Mouse (Mus musculus) activated CD4-positive, CD25-positive, alpha-beta regulatory T cell, adult 4 months (primary cell): ENCODE data around the gene Lix1l. TPM values are rescaled to one million over a fixed set of nuclear protein-coding genes. Genes with fewer than 3 reads are reported as not detected.
"Not testable (repeated sequence)": the region's sequence is repeated elsewhere in the genome, so short reads cannot be mapped to it uniquely, and the experiment has no call there.

Experiments used
- ATAC-seq: one replicate; pipeline ENCODE4 v1.8.0; 2017
- polyA plus RNA-seq, 2 experiments: library from polyadenylated mRNA; unstranded; fragments of 100-300 nt; shearing (Covaris generic); gene quantifications; one replicate each; pipeline ENCODE4 v1.2.1; 2017

The Lix1l gene
- polyA plus RNA-seq, 2 experiments from 2014 or later: 0.09 to 0.14 TPM

DNA sequence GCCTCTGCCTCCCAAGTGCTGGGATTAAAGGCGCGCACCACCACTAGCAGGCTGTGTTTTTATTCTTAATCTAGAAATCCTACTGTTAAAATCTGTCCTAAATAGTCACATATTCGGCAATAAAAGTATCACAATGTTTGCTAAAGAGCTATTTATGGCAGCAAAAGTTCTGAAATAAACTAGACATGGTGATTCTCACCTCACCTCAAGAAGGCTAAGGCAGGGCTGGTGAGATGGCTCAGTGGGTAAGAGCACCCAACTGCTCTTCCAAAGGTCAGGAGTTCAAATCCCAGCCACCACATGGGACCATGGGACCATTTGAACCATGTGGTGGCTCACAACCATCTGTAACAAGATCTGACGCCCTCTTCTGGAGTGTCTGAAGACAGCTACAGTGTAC, 10.3 kb upstream of the Lix1l start:
- no peak for ATAC-seq

DNA sequence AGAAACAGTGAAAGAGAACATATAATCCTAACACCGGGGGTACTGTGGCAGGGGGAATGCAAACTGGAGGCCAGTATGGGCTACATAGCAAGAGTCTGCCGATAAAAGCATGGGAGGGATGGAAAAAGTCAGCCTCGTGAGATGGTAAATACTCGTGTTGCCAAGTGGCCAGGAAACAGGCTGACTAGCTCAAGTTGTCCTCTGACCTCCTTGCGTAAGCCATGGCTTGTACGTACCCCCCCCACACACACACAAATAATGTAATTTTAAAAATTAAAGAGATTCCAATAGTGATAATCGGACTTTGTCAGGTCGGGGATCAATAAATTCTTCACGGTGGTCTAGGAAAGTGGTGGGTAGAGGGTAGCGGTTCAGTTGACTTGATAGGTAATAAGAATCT, 7.6 kb upstream of the Lix1l start:
- no peak for ATAC-seq

DNA sequence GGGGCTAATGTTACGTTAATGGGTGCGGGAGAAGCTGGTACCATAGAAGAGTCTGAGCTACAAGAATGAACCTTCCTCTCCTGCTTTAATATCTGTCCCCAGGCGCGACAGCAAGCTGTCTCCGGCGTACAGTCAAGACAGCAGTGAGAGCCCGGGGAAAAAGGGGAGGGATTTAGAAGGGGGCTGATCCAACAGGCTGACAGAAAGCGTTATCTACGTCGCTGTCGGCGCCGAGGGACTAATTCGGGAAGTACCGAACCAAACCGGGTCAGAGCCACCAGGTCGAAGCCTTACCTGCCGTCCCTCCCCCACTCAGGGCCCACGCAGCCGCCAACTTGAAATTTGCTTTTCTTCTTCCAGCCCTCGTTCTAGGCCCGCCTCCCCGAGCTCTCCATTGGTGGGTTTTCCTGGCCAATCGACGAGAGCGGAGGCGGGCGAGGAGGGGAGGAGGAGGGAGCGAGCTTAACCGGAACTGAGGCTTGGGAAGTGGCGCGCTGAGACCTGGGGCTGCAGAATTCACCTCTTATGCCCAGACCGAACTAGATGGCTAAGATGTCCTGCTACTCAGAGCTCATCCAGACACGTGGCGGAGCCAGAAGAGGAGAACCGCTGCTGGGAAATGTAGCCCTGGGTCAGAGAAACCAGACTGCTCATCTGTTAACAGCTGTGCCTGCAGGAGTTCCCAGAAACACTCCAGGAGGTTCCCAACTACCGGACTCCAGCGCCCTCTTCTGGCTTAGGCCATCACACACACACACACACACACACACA, 7.0 kb upstream of the Lix1l start, which contains the start of gene Polr3gl:
Gene Polr3gl, minus strand, starts transcription at position 392 of the 771 bp plus-strand sequence.
- peak; percentile 92 for ATAC-seq

GRCm38 (mm10) chr3:96594851-96595250, 6.1 kb upstream of the Lix1l start:
- no peak for ATAC-seq

GRCm38 (mm10) chr3:96595661-96596060, 5.3 kb upstream of the Lix1l start:
- no peak for ATAC-seq

DNA sequence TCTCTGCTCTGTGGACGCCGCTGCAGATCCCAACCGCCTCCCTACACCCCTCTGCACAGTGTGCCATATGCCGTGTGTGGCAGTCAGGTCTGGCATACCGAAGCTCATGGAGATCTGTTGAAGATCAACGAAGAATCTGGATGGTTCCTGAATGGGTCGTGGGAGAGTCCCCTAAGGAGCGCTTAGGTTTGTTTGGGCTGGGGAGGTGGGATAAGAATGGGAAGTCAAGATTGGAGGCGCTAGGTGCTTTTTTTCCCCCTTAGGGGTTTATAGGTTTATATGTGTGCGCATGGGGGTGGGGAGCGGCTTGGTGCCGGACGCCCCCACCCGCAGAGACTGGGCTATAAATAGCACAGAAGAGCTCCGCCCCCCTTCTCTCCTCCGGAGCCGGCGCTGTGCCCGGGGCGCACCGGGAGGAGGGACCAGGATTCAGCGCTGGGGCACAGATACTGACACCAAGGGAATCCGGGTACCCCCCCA, 4.7 kb upstream of the Lix1l start, which contains the start of gene Ankrd34a:
Gene Ankrd34a, plus strand, starts transcription at position 409 of the 480 bp plus-strand sequence.
- no peak for ATAC-seq

DNA sequence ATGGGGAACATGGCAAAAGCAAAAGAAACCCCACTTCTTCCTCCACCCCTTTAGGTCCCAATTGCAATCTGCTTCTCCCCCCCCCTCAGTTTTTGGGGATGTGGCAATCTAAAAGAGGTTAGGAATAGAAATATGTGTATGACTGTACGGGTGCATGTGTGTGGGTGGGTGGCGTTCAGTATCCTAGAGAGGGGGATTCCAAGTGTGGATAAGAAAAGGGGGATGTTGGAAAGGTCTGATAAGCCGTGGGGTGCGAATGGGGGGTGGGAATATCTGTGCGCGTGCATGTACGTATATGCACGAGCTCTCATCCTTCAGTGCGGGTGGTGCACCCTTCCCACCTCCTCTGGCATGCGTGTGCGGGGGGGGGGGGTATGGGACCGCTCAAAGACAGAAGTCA, 4.1 kb upstream of the Lix1l start:
- ATAC-seq: no peak

- ATAC-seq: no peak
Measured at GRCm38 (mm10) chr3:96597435-96597891, 3.5 kb upstream of the Lix1l start.

GRCm38 (mm10) chr3:96598156-96599068, 2.5 kb upstream of the Lix1l start:
- ATAC-seq: no peak

- no peak for ATAC-seq
Measured at GRCm38 (mm10) chr3:96599069-96599393, 1.9 kb upstream of the Lix1l start.

DNA sequence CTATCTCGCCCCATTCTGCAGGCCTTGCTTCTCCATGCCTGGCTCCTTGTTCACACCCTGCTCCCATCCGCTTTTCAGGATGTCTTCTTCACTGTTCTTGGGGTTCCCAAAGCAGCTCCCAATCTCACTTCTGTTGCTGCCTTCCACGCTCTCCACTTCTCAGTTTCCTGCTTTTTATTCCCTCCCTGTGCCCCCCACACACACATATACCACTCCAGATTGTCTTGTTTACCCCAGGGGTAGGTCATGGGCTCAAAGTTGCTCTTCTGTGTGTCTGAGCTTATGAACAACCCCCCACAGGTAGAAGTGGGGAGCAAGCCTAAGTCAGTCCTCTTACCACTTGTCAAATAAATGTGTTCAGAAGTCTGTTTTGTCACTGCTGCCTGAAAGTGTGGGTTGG, 1.5 kb upstream of the Lix1l start:
- no peak for ATAC-seq

DNA sequence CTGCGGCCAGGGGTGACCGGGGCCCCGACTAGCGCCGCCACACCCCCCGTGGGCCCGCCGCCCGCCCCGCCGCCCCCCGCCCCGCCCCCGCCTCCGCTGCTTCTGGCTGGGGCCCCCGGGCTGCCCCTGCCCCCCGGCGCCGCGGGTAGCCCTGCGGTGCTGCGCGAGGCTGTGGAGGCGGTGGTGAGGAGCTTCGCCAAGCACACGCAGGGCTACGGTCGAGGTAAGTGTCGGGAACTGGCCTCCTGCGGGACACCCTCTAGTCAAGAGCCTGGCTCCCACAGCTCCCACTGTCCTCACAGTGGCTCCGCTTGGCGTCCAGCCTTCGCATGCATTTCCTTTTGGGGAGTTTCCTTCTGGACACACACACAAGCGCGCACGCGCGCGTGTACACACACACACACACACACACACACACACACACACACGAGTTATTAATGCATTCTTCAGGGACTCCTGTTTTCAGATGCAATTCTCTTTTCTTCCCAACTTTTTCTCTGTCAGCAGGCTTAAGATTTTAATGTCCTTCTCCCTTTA, 370 bp downstream of the Lix1l start:
- ATAC-seq: no peak

DNA sequence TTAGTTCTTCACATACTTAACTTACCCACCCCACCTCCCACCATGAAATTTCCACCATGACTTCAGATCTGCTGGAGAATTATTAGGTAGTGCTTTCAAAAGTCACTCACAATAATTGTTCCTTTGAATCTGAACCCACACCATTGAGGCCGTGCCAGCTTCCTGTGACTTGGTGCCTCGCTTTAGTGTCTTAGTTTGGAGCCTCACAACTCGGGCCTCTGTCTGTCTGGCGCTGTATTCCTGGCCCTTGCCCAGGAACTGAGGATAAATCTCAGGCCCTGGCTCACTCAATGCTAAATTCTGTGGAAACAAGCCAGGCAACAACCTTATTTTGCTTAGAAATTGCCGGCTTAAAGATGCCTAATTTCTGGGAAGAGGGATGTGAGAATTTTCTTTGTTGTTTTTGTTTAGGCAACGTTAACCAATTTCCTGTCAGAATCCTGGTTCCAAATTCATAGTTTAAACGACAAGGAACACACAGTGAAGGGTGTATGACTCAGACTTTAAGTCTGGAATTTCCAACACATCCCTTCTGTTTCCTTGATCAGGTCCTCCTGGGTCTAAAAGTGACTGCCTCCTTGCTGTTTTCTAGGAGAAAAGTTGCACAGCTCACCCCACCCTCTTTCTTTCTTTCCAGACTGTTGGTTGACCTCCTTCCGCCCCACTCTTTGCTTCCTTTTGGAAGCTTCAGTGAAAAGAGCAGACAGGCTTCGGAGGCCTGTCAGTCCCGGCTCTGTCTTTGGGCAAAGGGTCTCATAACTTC, 1.2 kb downstream of the Lix1l start:
- ATAC-seq: no peak

DNA sequence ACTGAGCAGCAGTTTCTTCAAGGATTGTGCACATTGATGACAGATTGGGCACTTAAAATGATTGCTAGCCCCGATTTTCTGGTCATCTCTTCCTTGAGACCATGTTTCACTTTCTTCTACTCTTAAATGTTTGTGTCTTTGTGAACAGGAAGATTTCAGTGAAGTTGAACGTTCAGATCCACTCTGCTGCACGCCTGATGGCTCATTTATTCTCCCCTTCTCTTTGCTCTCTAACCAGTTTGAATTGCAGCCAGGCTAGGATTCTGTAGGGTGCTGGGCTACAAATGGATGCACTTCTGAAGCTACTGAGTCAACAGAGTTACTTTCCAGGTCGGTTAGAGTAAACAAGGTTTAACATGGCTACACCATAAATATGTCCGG, 1.7 kb downstream of the Lix1l start:
- ATAC-seq: no peak

GRCm38 (mm10) chr3:96603311-96603710, 2.4 kb downstream of the Lix1l start:
- ATAC-seq: no peak

DNA sequence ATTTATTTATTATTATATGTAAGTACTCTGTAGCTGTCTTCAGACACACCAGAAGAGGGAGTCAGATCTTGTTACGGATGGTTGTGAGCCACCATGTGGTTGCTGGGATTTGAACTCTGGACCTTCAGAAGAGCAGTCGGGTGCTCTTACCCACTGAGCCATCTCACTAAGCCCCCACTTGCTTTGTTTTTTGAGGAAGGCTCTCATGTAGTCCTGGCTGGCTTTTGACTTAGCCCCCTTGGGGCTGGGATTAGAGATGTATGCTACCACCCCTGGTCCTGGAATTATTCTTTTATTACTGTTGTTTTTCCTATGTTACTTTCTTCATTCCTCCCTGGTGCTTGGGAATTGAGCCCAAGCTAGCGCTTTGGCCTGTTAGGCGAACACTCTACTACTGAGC, 5.1 kb downstream of the Lix1l start:
- ATAC-seq: not testable (repeated sequence)

- ATAC-seq: no peak
Measured at GRCm38 (mm10) chr3:96606618-96607017, 5.7 kb downstream of the Lix1l start.

DNA sequence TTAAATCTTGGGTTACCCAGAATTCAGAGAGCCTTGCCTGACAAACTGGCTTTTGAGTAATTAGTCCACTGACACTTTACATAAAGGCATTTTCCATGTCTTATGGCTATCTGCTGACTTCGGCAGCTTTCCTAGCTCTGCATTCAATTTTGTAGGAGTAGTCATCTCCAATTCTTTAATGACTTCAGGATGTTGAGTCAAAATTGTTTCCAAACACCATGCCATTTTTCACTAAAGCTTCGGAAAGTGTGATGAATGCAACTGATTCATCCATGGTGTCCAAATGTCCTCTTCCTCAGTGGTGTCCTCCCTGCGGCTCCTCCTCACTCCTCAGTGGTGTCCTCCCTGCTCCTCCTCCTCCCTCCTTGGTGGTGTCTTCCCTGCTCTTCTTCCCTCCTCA, 17.0 kb downstream of the Lix1l start:
- no peak for ATAC-seq

DNA sequence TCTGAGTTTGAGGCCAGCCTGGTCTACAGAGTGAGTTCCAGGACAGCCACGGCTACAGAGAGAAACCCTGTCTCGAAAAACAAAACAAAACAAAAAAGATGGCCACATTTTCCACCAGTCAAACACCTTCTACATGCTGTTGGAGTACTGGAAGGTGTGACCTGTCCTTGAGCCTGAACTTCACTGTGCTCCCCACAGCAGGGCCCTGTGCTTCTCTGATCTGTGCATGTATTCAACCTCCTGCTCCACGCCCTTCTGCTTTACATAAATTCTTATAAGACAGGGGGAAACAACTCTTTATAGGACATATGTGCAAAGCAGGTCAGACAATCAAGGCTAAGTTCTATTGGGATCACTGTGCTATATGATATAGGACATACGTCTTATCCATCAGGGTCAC, 22.3 kb downstream of the Lix1l start:
- ATAC-seq: no peak

DNA sequence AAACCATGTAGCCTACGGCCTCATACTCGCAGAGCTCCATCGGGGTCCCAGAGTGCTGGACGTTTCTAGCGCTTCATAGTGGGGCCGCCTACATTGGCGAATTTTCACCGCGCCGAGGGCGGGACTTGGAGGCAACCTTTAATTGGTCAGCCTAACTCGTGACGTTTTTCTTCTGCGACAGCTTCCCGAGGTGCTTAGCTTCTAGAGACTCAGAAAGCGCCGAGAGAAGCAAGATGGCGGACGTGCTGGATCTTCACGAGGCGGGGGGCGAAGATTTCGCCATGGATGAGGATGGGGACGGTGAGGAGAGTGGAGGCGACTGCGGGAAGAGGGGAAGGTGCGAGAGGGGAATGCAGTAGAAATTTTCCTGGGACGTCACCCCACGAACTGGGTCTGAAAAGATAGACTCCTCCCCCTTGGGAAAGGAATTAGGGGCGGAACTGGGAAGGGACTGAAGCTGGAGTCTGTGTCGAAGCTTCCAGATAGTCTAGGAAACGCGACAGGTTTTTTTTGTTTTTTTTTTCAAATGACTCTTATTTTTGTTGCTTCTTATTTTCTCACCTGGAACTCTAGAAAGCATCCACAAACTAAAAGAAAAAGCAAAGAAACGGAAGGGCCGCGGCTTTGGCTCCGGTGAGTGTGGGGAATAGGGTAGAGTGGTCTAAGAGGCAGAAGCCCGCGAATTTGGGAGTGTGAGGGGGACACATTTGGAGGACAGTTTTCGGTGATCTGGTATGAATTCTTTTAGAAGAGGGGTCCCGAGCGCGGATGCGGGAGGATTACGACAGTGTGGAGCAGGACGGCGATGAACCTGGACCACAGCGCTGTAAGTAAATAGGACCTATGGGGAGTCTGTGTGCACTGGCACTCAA, 29.0 kb downstream of the Lix1l start, which contains the start of gene Rbm8a:
Gene Rbm8a, plus strand, starts transcription at position 205 of the 872 bp plus-strand sequence.
- ATAC-seq: peak; percentile 99

- no peak for ATAC-seq
Measured at GRCm38 (mm10) chr3:96632058-96632457, 31.1 kb downstream of the Lix1l start.
